Mouse (Mus musculus) bone marrow macrophage, adult 2 months (primary cell): ENCODE measurements at regions not wholly inside any gene's neighbourhood (a gene's known extent, or its start where the extent isn't known, plus 50 kb on each side); places are given as distances from the start of the nearest gene placed in this dataset.

Experiments
- CTCF ChIP-seq: IDR thresholded peaks from 2 replicates; pipeline ENCODE4 v1.5.1; 2012; ENCODE audit warnings: low read depth, mild to moderate bottlenecking, low read length, moderate library complexity
- POLR2A ChIP-seq: IDR thresholded peaks from 2 replicates; pipeline ENCODE4 v1.6.1; 2012; ENCODE audit warnings: mild to moderate bottlenecking, low read depth, low read length, borderline replicate concordance

GRCm38 (mm10) chr10:17511779-17512335, 211.2 kb upstream of the Cited2 start:
- no peak for TF ChIP-seq CTCF
- TF ChIP-seq POLR2A: no peak
